Mouse (Mus musculus) brain, embryonic 14.5 days (tissue): Measurements from ENCODE around the gene Canx. TPM values are rescaled to one million over a fixed set of nuclear protein-coding genes. Genes with fewer than 3 reads are reported as not detected.

Source experiments
- DNase-seq: peaks from one replicate; pipeline ENCODE4 v3.0.0-alpha.2; 2011; ENCODE audit warnings: low read depth
- CTCF ChIP-seq: fragments of 200-500 bp; IDR thresholded peaks from 2 replicates; pipeline ENCODE4 v1.5.1; 2012; ENCODE audit warnings: inconsistent platforms, mild to moderate bottlenecking, moderate library complexity, borderline replicate concordance; ENCODE audit not compliant: insufficient read depth, insufficient read length; ENCODE audit errors: extremely low read depth
- POLR2A ChIP-seq: fragments of 200-500 bp; IDR thresholded peaks from 2 replicates; pipeline ENCODE4 v1.6.1; 2012; ENCODE audit warnings: mild to moderate bottlenecking, inconsistent platforms, borderline replicate concordance; ENCODE audit not compliant: poor library complexity, insufficient read depth, insufficient read length, severe bottlenecking; ENCODE audit errors: extremely low read depth
- polyA plus RNA-seq: library from polyadenylated mRNA; depleted of rRNA; stranded (reverse); fragments of >200 nt; gene quantifications from 2 replicates; pipeline ENCODE4 v1.2.3, GENCODE M21; 2012

The Canx gene
- polyA plus RNA-seq, 1 experiment: 173 TPM

GRCm38 (mm10) chr11:50358950-50359861 lies 33.7 kb upstream of the Canx start:
- TF ChIP-seq CTCF: no peak
- TF ChIP-seq POLR2A: no peak
- peak; percentile 78 for DNase-seq

GRCm38 (mm10) chr11:50355395-50355794 lies 29.9 kb upstream of the Canx start:
- TF ChIP-seq POLR2A (no peak), CTCF (no peak)
- DNase-seq: no peak

- TF ChIP-seq CTCF: no peak
- TF ChIP-seq POLR2A: no peak
Observed at GRCm38 (mm10) chr11:50354851-50355250, 29.4 kb upstream of the Canx start.

GRCm38 (mm10) chr11:50354162-50354561 lies 28.7 kb upstream of the Canx start, which contains the start of gene Cby3:
Gene Cby3, plus strand, starts transcription at chr11:50354462.
- no peak for TF ChIP-seq CTCF
- TF ChIP-seq POLR2A: no peak
- no peak for DNase-seq

More at GRCm38 (mm10) chr11:50354851-50355250, 29.4 kb upstream of the Canx start:
- no peak for DNase-seq

- DNase-seq: no peak
- TF ChIP-seq CTCF (no peak), POLR2A (no peak)
Observed at GRCm38 (mm10) chr11:50352177-50352576, 26.7 kb upstream of the Canx start.

- no peak for TF ChIP-seq POLR2A
- TF ChIP-seq CTCF: no peak
- no peak for DNase-seq
Observed at GRCm38 (mm10) chr11:50346256-50347032, 21.0 kb upstream of the Canx start.

GRCm38 (mm10) chr11:50345486-50345885 lies 20.0 kb upstream of the Canx start:
- DNase-seq: no peak
- TF ChIP-seq CTCF (no peak), POLR2A (no peak)

- DNase-seq: no peak
- TF ChIP-seq POLR2A (no peak), CTCF (no peak)
Observed at GRCm38 (mm10) chr11:50336891-50337290, 11.4 kb upstream of the Canx start.

GRCm38 (mm10) chr11:50336126-50336525 lies 10.7 kb upstream of the Canx start:
- no peak for DNase-seq
- TF ChIP-seq CTCF (no peak), POLR2A (no peak)

- no peak for DNase-seq
- TF ChIP-seq CTCF (no peak), POLR2A (no peak)
Observed at GRCm38 (mm10) chr11:50333181-50333580, 7.7 kb upstream of the Canx start.

- no peak for DNase-seq
- TF ChIP-seq CTCF (no peak), POLR2A (no peak)
Observed at GRCm38 (mm10) chr11:50329378-50329777, 3.9 kb upstream of the Canx start.
